Mouse (Mus musculus) limb, embryonic 14.5 days (tissue): ENCODE measurements around the gene Wrb. TPM values are rescaled to one million over a fixed set of nuclear protein-coding genes. Genes with fewer than 3 reads are reported as not detected.

ENCODE experiments used
- ATAC-seq: fragments of 200-750 bp; cut with Nextera tagmentation; 2 replicates; pipeline ENCODE4 v1.8.0; 2017; ENCODE audit warnings: low read depth, moderate number of reproducible peaks, moderate TSS enrichment; ENCODE audit not compliant: low FRiP score
- DNase-seq: peaks from one replicate; pipeline ENCODE4 v3.0.0-alpha.2; 2015; ENCODE audit warnings: low spot score
- H3K27ac ChIP-seq: fragments of 300-500 bp; sonication (generic); replicated peaks from 2 replicates; pipeline ENCODE4 v1.5.1; 2014; ENCODE audit warnings: low read depth, mild to moderate bottlenecking, low read length, moderate library complexity, mixed read lengths
- H3K27me3 ChIP-seq: fragments of 300-500 bp; sonication (generic); 2 replicates; pipeline ENCODE4 v1.6.1; 2014; ENCODE audit warnings: low read length, mixed read lengths; ENCODE audit not compliant: control insufficient read depth, insufficient read depth
- H3K36me3 ChIP-seq: fragments of 300-500 bp; sonication (generic); 2 replicates; pipeline ENCODE4 v1.6.1; 2014; ENCODE audit warnings: mild to moderate bottlenecking, low read length, moderate library complexity, mixed read lengths; ENCODE audit not compliant: control insufficient read depth, insufficient read depth
- H3K4me1 ChIP-seq: fragments of 300-500 bp; sonication (generic); 2 replicates; pipeline ENCODE4 v1.6.1; 2014; ENCODE audit warnings: antibody characterized with exemption, low read length, mixed read lengths; ENCODE audit not compliant: control insufficient read depth, insufficient read depth
- H3K4me2 ChIP-seq: fragments of 300-500 bp; sonication (generic); replicated peaks from 2 replicates; pipeline ENCODE4 v1.6.1; 2014; ENCODE audit warnings: low read depth, mild to moderate bottlenecking, low read length, moderate library complexity; ENCODE audit not compliant: severe bottlenecking
- H3K4me3 ChIP-seq: fragments of 300-500 bp; sonication (generic); replicated peaks from 2 replicates; pipeline ENCODE4 v1.5.1; 2014; ENCODE audit warnings: low read length
- H3K9ac ChIP-seq: fragments of 300-500 bp; sonication (generic); 2 replicates; pipeline ENCODE4 v1.6.1; 2014; ENCODE audit warnings: mild to moderate bottlenecking, low read depth, low read length, moderate library complexity; ENCODE audit not compliant: severe bottlenecking
- H3K9me3 ChIP-seq: fragments of 300-500 bp; sonication (generic); 2 replicates; pipeline ENCODE4 v1.6.1; 2016; ENCODE audit warnings: low read length; ENCODE audit not compliant: control insufficient read depth
- POLR2A ChIP-seq: fragments of 200-500 bp; IDR thresholded peaks from 2 replicates; pipeline ENCODE4 v1.8.0; 2012; ENCODE audit warnings: inconsistent platforms, mild to moderate bottlenecking, moderate library complexity, borderline replicate concordance; ENCODE audit not compliant: insufficient read depth, insufficient read length; ENCODE audit errors: extremely low read depth
- WGBS: fragments of 180-500 bp; shearing (Covaris S2); extraction: QIAGEN DNeasy Blood & Tissue Kit; methylation state at CpG from one replicate; pipeline ENCODE4 v1.1.7; 2014; 5-methylcytosine and 5-hydroxymethylcytosine counted together
- polyA plus RNA-seq, 2 experiments: library from polyadenylated mRNA; depleted of rRNA in 1 of 2; stranded (reverse) in 1 of 2; unstranded in 1 of 2; fragments of >200 nt; fragmentation: Nextera tagmentation in 1 of 2; extraction: Ambion mirVana in 1 of 2; gene quantifications; 2 replicates each; pipeline versions ENCODE4 v1.2.1 to v1.2.3; 2012 to 2014

The Wrb gene
- polyA plus RNA-seq, 2 experiments = 53.9 to 54.7 TPM

- no peak overlapping the region for H3K4me2 ChIP-seq
- no peak overlapping the region for H3K27ac ChIP-seq
- no peak overlapping the region for H3K4me3 ChIP-seq
- peaks cover 8% of the 10 kb centered on the region for H3K4me1 ChIP-seq
- peaks cover 11% of the 10 kb centered on the region; the same call in 1 of the 2 replicates for H3K36me3 ChIP-seq
- H3K27me3 ChIP-seq = no peaks in the 10 kb centered on the region
- WGBS = 69% methylated on average over 9 of the region's 9 CpGs
- DNase-seq = no peak
- TF ChIP-seq POLR2A = no peak
- no peaks in the 10 kb centered on the region for H3K9me3 ChIP-seq
- ATAC-seq = no peak
- no peak overlapping the region for H3K9ac ChIP-seq
Observed at GRCm38 (mm10) chr16:96149311-96149710, 4.1 kb downstream of the Wrb start.

GRCm38 (mm10) chr16:96150995-96151394 lies 5.8 kb downstream of the Wrb start:
- no peak for DNase-seq
- no peak overlapping the region for H3K9ac ChIP-seq
- TF ChIP-seq POLR2A = no peak
- H3K4me1 ChIP-seq = peaks cover 5% of the 10 kb centered on the region
- H3K4me3 ChIP-seq = no peak overlapping the region
- peaks cover 13% of the 10 kb centered on the region for H3K36me3 ChIP-seq
- H3K9me3 ChIP-seq = no peaks in the 10 kb centered on the region
- no peaks in the 10 kb centered on the region for H3K27me3 ChIP-seq
- no peak overlapping the region for H3K27ac ChIP-seq
- WGBS = 71% methylated on average over 4 of the region's 4 CpGs
- no peak overlapping the region for H3K4me2 ChIP-seq
- ATAC-seq = no peak

- no peak overlapping the region for H3K9ac ChIP-seq
- no peak overlapping the region for H3K4me3 ChIP-seq
- H3K9me3 ChIP-seq = no peaks in the 10 kb centered on the region
- no peak overlapping the region for H3K27ac ChIP-seq
- no peak overlapping the region for H3K4me2 ChIP-seq
- H3K4me1 ChIP-seq = no peaks in the 10 kb centered on the region
- no peak for TF ChIP-seq POLR2A
- DNase-seq (peak; percentile 56), ATAC-seq (peak; percentile 51; the same call in 1 of the 2 replicates)
- WGBS = 24% methylated on average over 9 of the region's 9 CpGs
- no peaks in the 10 kb centered on the region for H3K27me3 ChIP-seq
- H3K36me3 ChIP-seq = peaks cover 13% of the 10 kb centered on the region
Observed at GRCm38 (mm10) chr16:96151551-96151950, 6.3 kb downstream of the Wrb start.

GRCm38 (mm10) chr16:96154476-96154875 lies 9.3 kb downstream of the Wrb start:
- H3K9ac ChIP-seq = no peak overlapping the region
- DNase-seq (no peak), ATAC-seq (no peak)
- peaks cover 11% of the 10 kb centered on the region; the same call in 1 of the 2 replicates for H3K36me3 ChIP-seq
- H3K9me3 ChIP-seq = no peaks in the 10 kb centered on the region
- H3K4me2 ChIP-seq = no peak overlapping the region
- no peaks in the 10 kb centered on the region for H3K27me3 ChIP-seq
- no peak overlapping the region for H3K4me3 ChIP-seq
- WGBS = 87% methylated on average over 2 of the region's 2 CpGs
- H3K4me1 ChIP-seq = peaks cover 7% of the 10 kb centered on the region; the same call in 1 of the 2 replicates
- TF ChIP-seq POLR2A = no peak
- H3K27ac ChIP-seq = no peak overlapping the region

GRCm38 (mm10) chr16:96156019-96156418 lies 10.8 kb downstream of the Wrb start:
- 85% methylated on average over 8 of the region's 8 CpGs for WGBS
- no peak for TF ChIP-seq POLR2A
- Histone ChIP-seq H3K4me2 (no peak overlapping the region), H3K9me3 (no peaks in the 10 kb centered on the region), H3K4me3 (no peak overlapping the region), H3K4me1 (peaks cover 7% of the 10 kb centered on the region), H3K27ac (no peak overlapping the region), H3K36me3 (peaks cover 11% of the 10 kb centered on the region; the same call in 1 of the 2 replicates), H3K27me3 (no peaks in the 10 kb centered on the region), H3K9ac (no peak overlapping the region)
- ATAC-seq (no peak), DNase-seq (no peak)

- TF ChIP-seq POLR2A = no peak
- Histone ChIP-seq H3K4me3 (no peak overlapping the region), H3K9ac (no peak overlapping the region), H3K4me2 (no peak overlapping the region), H3K27ac (no peak overlapping the region), H3K36me3 (peaks cover 11% of the 10 kb centered on the region; the same call in 1 of the 2 replicates), H3K27me3 (no peaks in the 10 kb centered on the region), H3K4me1 (peaks cover 7% of the 10 kb centered on the region), H3K9me3 (no peaks in the 10 kb centered on the region)
- 90% methylated on average over 11 of the region's 11 CpGs for WGBS
- no peak for DNase-seq
- no peak for ATAC-seq
Observed at GRCm38 (mm10) chr16:96157171-96157570, 12.0 kb downstream of the Wrb start.
